Mouse (Mus musculus): ENCODE results near the gene Il27ra. TPM values are rescaled to one million over a fixed set of nuclear protein-coding genes. Genes with fewer than 3 reads are reported as not detected.

Il27ra gene
- total RNA-seq, 1 experiment = 0.89 TPM

DNA sequence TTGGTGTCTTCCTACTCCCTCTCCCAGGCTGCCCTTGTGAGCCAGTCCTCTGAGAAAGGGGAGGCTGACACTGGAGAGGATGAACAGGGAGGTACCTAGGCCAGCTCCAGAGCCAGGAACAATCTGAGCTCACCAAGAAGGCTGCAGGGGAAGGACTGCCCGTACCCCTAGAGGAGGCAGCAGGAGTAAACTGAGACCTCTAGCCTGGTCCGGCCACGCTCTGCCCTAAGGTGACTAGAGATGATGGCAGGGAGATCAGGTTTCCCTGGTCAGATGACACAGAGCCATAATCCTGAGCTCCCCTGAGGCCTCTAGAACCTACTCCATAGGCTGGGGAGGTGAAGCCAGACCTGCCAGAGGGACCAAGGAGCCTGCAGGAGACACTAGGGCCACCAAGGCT is 34.5 kb upstream of the Il27ra start:
- in situ Hi-C loops (cut with MboI; ENCODE audit: low sequenced_read_pairs in 2 of 2, unreplicated experiment in 2 of 2) = no loop called here
- H3K27ac ChIP-seq (ENCODE audit: insufficient read depth, low read depth, low read length, poor library complexity, severe bottlenecking) = no peak overlapping the region

DNA sequence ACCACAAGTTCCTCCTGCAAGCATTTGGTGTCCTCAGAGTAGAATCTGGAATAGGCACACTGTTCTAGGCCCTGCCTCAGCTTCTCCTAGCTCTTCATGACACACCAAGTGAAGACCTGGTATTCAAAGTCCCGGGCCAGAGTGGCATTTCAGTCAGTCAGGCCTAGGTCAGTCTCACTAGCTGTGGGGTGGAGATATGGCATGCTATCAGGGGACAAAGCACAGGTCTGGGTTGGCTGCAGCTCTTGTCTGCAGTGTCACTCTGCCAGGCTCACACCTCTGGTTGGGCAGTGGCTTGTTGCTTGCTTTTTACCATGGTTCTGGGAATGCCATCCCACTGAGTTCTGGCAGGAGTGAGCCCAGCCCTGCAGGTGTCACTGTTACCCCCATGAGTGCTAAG is 34.0 kb upstream of the Il27ra start:
- Histone ChIP-seq H3K9ac (ENCODE audit: insufficient read depth, low read depth, low read length, poor library complexity, severe bottlenecking) (no peak overlapping the region), H3K36me3 (ENCODE audit: control insufficient read depth, insufficient read depth, low read length, poor library complexity, severe bottlenecking) (peaks cover 10% of the 10 kb centered on the region; the same call in 1 of the 2 replicates), H3K4me1 (ENCODE audit: control insufficient read depth in 2 of 2, insufficient read depth in 2 of 2, low read length in 2 of 2, poor library complexity in 1 of 2) (peaks cover 0 to 13% of the 10 kb centered on the region in 2 experiments; a peak in 1 of 4 replicates), H3K4me3 (ENCODE audit: insufficient read depth in 1 of 2, low read depth in 1 of 2, low read length in 2 of 2, poor library complexity in 1 of 2, severe bottlenecking in 1 of 2) (no peak overlapping the region), H3K27ac (ENCODE audit: insufficient read depth, low read depth, low read length, poor library complexity, severe bottlenecking) (no peak overlapping the region), H3K9me3 (ENCODE audit: control insufficient read depth, insufficient read depth, low read depth, low read length) (no peaks in the 10 kb centered on the region)
- DNase-seq (ENCODE audit: low read depth, low spot score) = no peak
- in situ Hi-C loops (cut with MboI; ENCODE audit: low sequenced_read_pairs in 2 of 2, unreplicated experiment in 2 of 2) = no loop called here
- TF ChIP-seq CHD2 (IDR thresholded peaks at IDR 0.05; ENCODE audit: low read depth, low read length) (no peak), ZNF384 (IDR thresholded peaks at IDR 0.05; ENCODE audit: low read depth, low read length) (no peak), ZC3H11A (IDR thresholded peaks at IDR 0.05; ENCODE audit: borderline replicate concordance, low read depth, low read length) (no peak), MAFK (IDR thresholded peaks at IDR 0.05; ENCODE audit: insufficient read depth, low read depth, low read length) (no peak), HCFC1 (IDR thresholded peaks at IDR 0.05; ENCODE audit: borderline replicate concordance, insufficient read depth, low read length) (no peak)

More for the DNA sequence above, 34.5 kb upstream of the Il27ra start:
- Histone ChIP-seq H3K9ac (ENCODE audit: insufficient read depth, low read depth, low read length, poor library complexity, severe bottlenecking) (no peak overlapping the region), H3K9me3 (ENCODE audit: control insufficient read depth, insufficient read depth, low read depth, low read length) (no peaks in the 10 kb centered on the region), H3K4me3 (ENCODE audit: insufficient read depth in 1 of 2, low read depth in 1 of 2, low read length in 2 of 2, poor library complexity in 1 of 2, severe bottlenecking in 1 of 2) (no peak overlapping the region), H3K36me3 (ENCODE audit: control insufficient read depth, insufficient read depth, low read length, poor library complexity, severe bottlenecking) (peaks cover 10% of the 10 kb centered on the region; the same call in 1 of the 2 replicates), H3K4me1 (ENCODE audit: control insufficient read depth in 2 of 2, insufficient read depth in 2 of 2, low read length in 2 of 2, poor library complexity in 1 of 2) (peaks cover 0 to 13% of the 10 kb centered on the region in 2 experiments; a peak in 1 of 4 replicates)
- TF ChIP-seq CHD2 (IDR thresholded peaks at IDR 0.05; ENCODE audit: low read depth, low read length) (no peak), ZC3H11A (IDR thresholded peaks at IDR 0.05; ENCODE audit: borderline replicate concordance, low read depth, low read length) (no peak), ZNF384 (IDR thresholded peaks at IDR 0.05; ENCODE audit: low read depth, low read length) (no peak), HCFC1 (IDR thresholded peaks at IDR 0.05; ENCODE audit: borderline replicate concordance, insufficient read depth, low read length) (no peak), MAFK (IDR thresholded peaks at IDR 0.05; ENCODE audit: insufficient read depth, low read depth, low read length) (no peak)
- no peak for DNase-seq (ENCODE audit: low read depth, low spot score)

DNA sequence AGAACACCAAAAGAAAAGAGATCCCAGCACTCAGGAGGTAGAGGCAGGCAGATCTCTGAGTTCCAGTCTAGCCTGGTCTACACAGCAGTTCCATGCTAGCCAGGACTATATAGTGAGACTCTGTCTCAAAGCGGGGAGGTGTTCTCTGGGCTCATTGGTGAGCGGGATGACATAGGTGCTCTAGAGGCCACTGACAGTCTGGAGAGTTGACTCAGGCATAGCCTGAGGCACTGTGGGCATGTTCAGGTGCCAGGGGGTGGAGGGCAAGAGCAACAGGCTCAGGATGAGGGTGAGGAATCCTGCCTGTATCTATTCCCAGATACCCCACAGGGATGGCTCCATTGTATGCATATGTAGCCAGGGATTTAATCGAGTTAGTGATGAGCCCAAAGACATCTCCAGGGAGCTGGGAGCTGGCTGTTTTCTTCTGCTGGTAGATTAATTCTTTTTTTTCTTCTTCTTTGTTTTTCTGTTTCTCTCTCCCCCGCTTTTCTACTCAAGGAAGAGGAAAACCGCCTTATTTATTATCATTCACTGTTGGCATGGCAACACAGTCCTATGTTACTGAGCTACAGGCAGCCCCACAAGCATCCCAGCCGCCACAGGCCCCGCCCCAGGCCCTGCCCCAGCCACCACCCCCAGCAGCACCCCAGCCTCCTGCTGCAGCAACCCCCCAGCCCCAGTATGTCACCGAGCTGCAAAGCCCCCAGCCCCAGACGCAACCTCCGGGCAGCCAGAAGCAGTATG is 31.0 kb upstream of the Il27ra start:
- no peak for TF ChIP-seq HCFC1 (IDR thresholded peaks at IDR 0.05; ENCODE audit: borderline replicate concordance, insufficient read depth, low read length)
- no peak for TF ChIP-seq ZC3H11A (IDR thresholded peaks at IDR 0.05; ENCODE audit: borderline replicate concordance, low read depth, low read length)
- no peak for TF ChIP-seq ZNF384 (IDR thresholded peaks at IDR 0.05; ENCODE audit: low read depth, low read length)
- TF ChIP-seq MAFK (IDR thresholded peaks at IDR 0.05; ENCODE audit: insufficient read depth, low read depth, low read length) = no peak
- TF ChIP-seq CHD2 (IDR thresholded peaks at IDR 0.05; ENCODE audit: low read depth, low read length) = no peak
- H3K9me3 ChIP-seq (ENCODE audit: control insufficient read depth, insufficient read depth, low read depth, low read length) = no peaks in the 10 kb centered on the region
- no peak overlapping the region for H3K4me3 ChIP-seq (ENCODE audit: insufficient read depth in 1 of 2, low read depth in 1 of 2, low read length in 2 of 2, poor library complexity in 1 of 2, severe bottlenecking in 1 of 2)
- DNase-seq (ENCODE audit: low read depth, low spot score) = no peak
- in situ Hi-C loops (cut with MboI; ENCODE audit: low sequenced_read_pairs in 2 of 2, unreplicated experiment in 2 of 2) = no loop called here
- H3K36me3 ChIP-seq (ENCODE audit: control insufficient read depth, insufficient read depth, low read length, poor library complexity, severe bottlenecking) = peaks cover 3% of the 10 kb centered on the region; the same call in 1 of the 2 replicates
- H3K9ac ChIP-seq (ENCODE audit: insufficient read depth, low read depth, low read length, poor library complexity, severe bottlenecking) = no peak overlapping the region
- no peak overlapping the region for H3K27ac ChIP-seq (ENCODE audit: insufficient read depth, low read depth, low read length, poor library complexity, severe bottlenecking)
- H3K4me1 ChIP-seq (ENCODE audit: control insufficient read depth in 2 of 2, insufficient read depth in 2 of 2, low read length in 2 of 2, poor library complexity in 1 of 2) = peaks cover 0 to 16% of the 10 kb centered on the region in 2 experiments; a peak in 1 of 4 replicates

DNA sequence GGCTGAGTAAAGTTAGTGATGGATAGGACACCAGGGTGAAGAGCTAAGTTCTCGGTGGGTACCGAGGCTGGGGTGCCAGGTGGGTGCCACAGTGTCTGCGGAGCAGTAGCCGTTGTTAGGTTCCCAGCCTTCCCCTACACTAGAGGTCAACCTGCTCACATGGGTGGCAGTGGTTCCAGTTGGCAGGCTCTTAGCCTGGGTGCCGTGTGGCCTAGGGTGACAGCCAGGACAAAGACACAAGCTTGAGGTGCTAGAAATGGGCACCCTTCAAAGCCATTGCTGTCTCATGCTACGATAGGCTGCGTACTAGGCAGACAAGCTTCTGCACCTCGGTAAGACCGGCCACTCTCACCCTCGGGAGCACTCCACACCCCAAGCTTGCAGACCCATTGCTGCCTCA is 29.9 kb upstream of the Il27ra start:
- peaks cover 3% of the 10 kb centered on the region; the same call in 1 of the 2 replicates for H3K36me3 ChIP-seq (ENCODE audit: control insufficient read depth, insufficient read depth, low read length, poor library complexity, severe bottlenecking)
- H3K4me3 ChIP-seq (ENCODE audit: insufficient read depth in 1 of 2, low read depth in 1 of 2, low read length in 2 of 2, poor library complexity in 1 of 2, severe bottlenecking in 1 of 2) = no peak overlapping the region
- in situ Hi-C loops (cut with MboI; ENCODE audit: low sequenced_read_pairs in 2 of 2, unreplicated experiment in 2 of 2) = no loop called here
- no peak overlapping the region for H3K9ac ChIP-seq (ENCODE audit: insufficient read depth, low read depth, low read length, poor library complexity, severe bottlenecking)
- no peak overlapping the region for H3K27ac ChIP-seq (ENCODE audit: insufficient read depth, low read depth, low read length, poor library complexity, severe bottlenecking)
- H3K4me1 ChIP-seq (ENCODE audit: control insufficient read depth in 2 of 2, insufficient read depth in 2 of 2, low read length in 2 of 2, poor library complexity in 1 of 2) = peaks cover 0 to 21% of the 10 kb centered on the region in 2 experiments; a peak in 2 of 4 replicates
- DNase-seq (ENCODE audit: low read depth, low spot score) = no peak
- TF ChIP-seq HCFC1 (IDR thresholded peaks at IDR 0.05; ENCODE audit: borderline replicate concordance, insufficient read depth, low read length) (no peak), ZNF384 (IDR thresholded peaks at IDR 0.05; ENCODE audit: low read depth, low read length) (no peak), ZC3H11A (IDR thresholded peaks at IDR 0.05; ENCODE audit: borderline replicate concordance, low read depth, low read length) (no peak), MAFK (IDR thresholded peaks at IDR 0.05; ENCODE audit: insufficient read depth, low read depth, low read length) (no peak), CHD2 (IDR thresholded peaks at IDR 0.05; ENCODE audit: low read depth, low read length) (no peak)
- H3K9me3 ChIP-seq (ENCODE audit: control insufficient read depth, insufficient read depth, low read depth, low read length) = no peaks in the 10 kb centered on the region

Data from ES-E14 (cell line).